Mouse (Mus musculus) gastrocnemius, adult 2 months (tissue): ENCODE measurements around the gene Nps. TPM values are rescaled to one million over a fixed set of nuclear protein-coding genes. Genes with fewer than 3 reads are reported as not detected.

Source experiments
- DNase-seq: peaks from one replicate; pipeline ENCODE4 v3.0.0; 2022
- H3K27ac ChIP-seq: fragments of 200-600 bp; 2 replicates; pipeline ENCODE4 v1.8.1; 2022; ENCODE audit warnings: mild to moderate bottlenecking
- H3K4me3 ChIP-seq: fragments of 200-600 bp; 2 replicates; pipeline ENCODE4 v1.8.1; 2022; ENCODE audit warnings: mild to moderate bottlenecking, moderate library complexity
- CTCF ChIP-seq: fragments of 200-600 bp; IDR thresholded peaks from 2 replicates; pipeline ENCODE4 v1.8.1; 2022; ENCODE audit warnings: antibody characterized with exemption, mild to moderate bottlenecking, moderate library complexity
- intact Hi-C: fragments of 180-260 bp; cut with DNase I; formaldehyde crosslinking; loops from one replicate; pipeline ENCODE4 v1.15.1; 2025
- total RNA-seq, 2 experiments: library from RNA; stranded (reverse); gene quantifications; 2 replicates each; pipeline ENCODE4 v1.2.3; 2021

The Nps gene
- total RNA-seq, 2 experiments from 2014 or later: not detected

DNA sequence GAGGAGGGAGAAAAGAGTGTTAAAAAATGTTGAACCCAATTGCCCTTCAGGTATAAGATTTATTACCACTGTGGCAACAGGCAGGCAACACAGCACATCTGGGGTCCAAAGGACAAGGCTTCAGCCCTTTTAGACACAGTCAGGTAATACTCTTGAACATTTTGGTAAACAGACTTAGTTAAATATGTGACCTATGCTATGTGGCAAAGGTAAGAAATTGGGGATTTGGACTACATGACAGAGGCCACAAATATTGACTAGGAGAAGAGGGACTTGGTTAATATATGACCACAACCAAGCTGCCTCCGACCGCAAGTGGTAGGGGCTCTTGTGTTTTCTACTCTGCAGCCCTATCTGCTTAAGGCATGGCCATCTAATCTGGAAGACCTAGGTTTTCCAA lies 5.3 kb upstream of the Nps start:
- no peak overlapping the region for H3K27ac ChIP-seq
- TF ChIP-seq CTCF: no peak
- H3K4me3 ChIP-seq: no peak overlapping the region
- intact Hi-C loops: no loop called here
- no peak for DNase-seq

DNA sequence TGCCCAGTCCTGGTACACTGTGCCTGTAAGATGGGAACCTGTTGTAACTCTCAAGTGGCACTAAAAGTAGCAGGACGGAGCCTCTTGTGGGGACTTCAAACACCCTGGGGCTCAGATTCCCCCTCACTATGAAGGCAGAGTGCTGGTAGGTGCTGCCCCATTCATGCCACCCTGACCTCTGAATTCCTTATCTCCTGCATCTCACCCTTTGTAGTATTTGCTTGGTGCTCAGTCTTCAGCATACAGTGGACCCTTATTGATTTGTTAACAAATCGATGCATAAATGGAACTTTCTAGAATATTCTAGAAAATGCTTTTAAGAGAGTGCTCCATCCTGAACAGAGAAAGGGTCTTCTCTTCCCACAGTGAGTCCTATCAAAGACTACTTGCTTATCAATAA lies 4.1 kb upstream of the Nps start:
- Histone ChIP-seq H3K27ac (no peak overlapping the region), H3K4me3 (no peak overlapping the region)
- no peak for TF ChIP-seq CTCF
- intact Hi-C loops: no loop called here
- no peak for DNase-seq

DNA sequence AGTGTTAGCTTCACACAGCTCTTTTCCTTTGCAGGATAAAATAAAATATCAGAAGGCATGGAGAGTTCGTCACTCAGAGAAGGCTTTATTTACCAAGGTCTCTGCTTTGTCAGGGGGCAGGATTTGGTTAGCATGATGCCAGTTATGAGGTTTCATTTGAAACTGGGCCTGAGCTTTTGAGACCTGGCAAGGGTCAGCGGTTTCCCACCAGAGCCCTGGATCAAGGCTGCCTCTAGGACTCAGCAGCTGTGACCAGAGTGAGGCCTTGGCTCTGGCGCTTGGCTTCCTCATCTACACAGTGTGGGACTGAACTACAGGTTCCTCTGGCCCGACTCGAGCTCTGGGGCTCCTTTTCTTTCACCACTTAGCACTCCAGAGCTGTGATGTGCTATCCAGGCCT lies 12.5 kb downstream of the Nps start:
- no peak for TF ChIP-seq CTCF
- H3K27ac ChIP-seq: no peak overlapping the region
- no peak overlapping the region for H3K4me3 ChIP-seq
- intact Hi-C loops: no loop called here
- DNase-seq: no peak

DNA sequence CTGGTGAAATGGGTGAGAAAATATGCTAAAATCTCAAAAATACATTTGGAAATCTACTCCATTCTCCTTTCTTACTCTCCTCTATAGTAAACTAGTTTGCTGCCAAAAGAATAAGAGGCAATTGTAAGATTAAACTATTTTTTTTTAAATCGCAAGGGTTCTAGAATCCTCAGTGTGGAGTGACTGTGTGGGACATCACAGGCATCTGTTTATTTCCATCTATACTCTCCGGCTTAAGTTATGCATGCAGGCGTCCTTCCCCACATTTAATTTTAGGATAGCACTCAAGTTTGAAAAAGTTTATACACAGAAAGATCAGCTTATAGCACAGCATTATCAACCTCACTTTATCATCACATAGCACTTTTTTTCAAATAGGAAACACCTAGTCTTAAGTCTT lies 24.7 kb downstream of the Nps start:
- DNase-seq: no peak
- intact Hi-C loops: no loop called here
- no peak for TF ChIP-seq CTCF
- Histone ChIP-seq H3K27ac (no peak overlapping the region), H3K4me3 (no peak overlapping the region)

DNA sequence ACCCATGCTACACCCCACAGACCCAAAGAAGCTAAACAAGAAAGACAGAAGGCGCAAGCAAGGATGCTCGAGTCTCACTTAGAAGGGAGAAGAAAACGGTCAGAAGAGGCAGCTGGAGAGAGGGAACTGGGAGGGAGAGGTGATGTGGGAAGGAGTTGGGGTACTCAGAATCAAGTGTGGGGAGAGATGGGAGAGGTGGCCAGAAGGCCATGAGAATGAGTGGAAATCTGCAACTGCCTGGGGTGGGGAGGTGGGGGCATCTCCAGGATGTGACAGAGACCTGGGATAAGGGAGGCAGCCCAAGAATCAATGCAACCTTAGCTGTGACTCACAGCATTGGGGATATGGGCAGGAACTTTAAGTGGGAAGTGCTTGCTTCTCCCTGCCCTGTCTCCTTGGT lies 31.5 kb downstream of the Nps start:
- Histone ChIP-seq H3K27ac (no peak overlapping the region), H3K4me3 (no peak overlapping the region)
- intact Hi-C loops: no loop called here
- no peak for DNase-seq
- no peak for TF ChIP-seq CTCF

DNA sequence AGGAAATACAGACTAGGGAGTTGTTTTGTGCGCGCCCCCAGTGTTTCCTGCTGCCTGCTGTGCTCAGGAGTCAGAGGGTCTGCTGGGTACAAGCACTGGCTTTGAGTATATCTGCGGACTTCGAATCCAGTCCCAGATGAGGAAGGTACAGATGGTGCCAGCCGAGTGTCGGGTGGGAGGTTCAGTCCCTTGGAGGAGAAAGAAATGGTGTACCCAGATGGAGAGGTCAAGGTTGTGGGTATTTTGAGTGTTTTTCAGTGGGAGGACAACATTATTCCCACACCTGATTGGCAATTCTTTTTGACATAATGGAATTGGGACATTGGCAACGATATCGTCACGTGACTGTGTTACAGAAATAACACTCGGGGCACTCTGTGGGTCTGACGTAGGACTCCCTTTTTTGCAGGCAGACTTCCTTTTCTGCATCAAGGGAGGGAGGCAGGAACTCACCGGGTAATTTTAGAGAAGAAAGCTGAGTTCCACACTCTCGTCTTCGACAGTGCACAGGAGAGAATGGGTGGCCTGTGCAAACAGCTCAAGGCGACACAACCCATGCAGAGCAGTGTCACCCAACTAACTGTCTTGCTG lies 33.2 kb downstream of the Nps start:
- no peak for DNase-seq
- Histone ChIP-seq H3K27ac (no peak overlapping the region), H3K4me3 (peak overlapping the region; percentile 3; the same call in 1 of the 2 replicates)
- TF ChIP-seq CTCF: no peak
- intact Hi-C loops: no loop called here

DNA sequence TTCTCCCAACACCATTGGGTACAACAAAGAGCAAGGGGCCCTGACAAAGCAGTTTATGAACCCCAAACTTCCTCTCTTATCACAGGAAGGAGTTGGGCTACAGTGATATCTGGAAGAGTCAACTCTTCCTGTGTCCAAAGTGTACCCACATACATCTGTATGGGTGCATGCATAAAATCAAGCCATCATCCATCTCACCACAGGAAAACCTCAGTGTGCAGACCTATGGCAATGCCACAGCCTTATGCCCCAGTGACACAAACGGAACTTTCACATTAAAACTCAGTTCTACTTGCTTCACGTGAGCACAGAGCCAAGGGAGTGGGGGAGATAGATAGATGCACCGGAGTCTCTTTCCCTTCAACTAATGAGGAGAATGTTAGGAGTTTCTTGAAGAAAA lies 36.0 kb downstream of the Nps start:
- H3K4me3 ChIP-seq: no peak overlapping the region
- intact Hi-C loops: no loop called here
- no peak for DNase-seq
- TF ChIP-seq CTCF: no peak
- no peak overlapping the region for H3K27ac ChIP-seq

DNA sequence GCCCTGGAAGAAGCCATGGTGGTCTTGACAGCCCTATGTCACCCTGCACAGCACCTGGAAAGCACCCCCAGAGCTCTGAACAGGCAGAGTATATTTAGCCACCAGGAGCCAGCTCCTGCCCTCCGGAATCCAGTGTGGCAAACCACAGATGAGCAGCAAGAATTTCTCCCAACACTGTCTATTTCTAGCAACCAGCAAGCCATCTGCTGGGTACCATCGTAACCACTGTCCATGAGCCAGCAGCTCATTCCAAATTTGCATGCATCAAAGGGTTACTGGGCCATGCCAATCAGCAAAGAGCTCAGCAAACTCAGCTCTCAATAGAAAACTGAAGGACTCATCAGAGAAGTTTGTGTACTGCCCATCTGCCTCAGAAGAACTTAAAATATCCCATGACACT lies 46.0 kb downstream of the Nps start:
- no peak overlapping the region for H3K4me3 ChIP-seq
- intact Hi-C loops: no loop called here
- H3K27ac ChIP-seq: no peak overlapping the region
- no peak for DNase-seq
- no peak for TF ChIP-seq CTCF

Other genes starting within 250 kb of the Nps start
- not detected for gene Foxi2, start 151.6 kb downstream of the Nps start, total RNA-seq